Mouse (Mus musculus): ENCODE data around the gene Ptprn2. TPM values are rescaled to one million over a fixed set of nuclear protein-coding genes. Genes with fewer than 3 reads are reported as not detected.
"Not testable (repeated sequence)": the region's sequence is repeated elsewhere in the genome, so short reads cannot be mapped to it uniquely, and the experiment has no call there.

The Ptprn2 gene
- polyA plus RNA-seq, 1 experiment from 2014 or later = 0.08 TPM

DNA sequence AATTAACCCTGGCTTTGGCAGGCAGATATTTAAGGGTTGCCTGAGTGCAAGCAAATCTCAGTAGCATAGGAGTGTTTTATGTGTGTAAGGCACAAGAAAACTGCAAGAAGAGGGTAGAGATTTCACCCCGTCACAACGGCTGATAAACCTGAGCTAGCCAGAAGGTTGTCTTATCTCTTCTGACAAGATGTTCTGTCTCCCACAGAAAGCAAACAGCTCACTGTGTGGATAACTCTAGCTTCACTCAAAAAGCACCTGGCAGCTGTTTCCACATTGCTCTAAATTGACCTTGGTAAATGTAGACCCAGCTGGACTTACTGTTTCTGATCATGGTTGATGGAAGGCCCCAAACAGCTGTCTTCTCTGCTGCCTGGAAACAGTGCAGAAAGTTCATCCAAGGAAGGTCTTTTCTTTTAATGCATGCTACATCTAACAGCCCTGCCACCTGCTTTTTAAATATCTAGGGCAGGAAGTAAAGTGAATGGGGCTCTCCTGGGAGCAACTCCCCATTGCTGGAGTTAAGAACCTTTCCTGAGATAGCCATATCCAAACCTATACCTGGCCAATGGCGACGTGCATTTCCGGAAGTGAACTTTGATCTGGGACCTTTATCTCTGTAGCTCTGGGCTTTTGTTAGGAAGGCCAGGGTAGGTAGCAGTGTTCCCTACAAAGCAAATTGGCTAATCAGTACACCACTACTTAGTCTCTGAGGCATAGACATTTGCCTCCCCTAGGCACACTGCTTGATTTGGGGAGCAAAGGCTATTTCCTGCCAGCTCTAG lies 5.2 kb downstream of the Ptprn2 start:
- H3K9ac ChIP-seq (ENCODE audit: low read depth, low read length) = no peak overlapping the region
- no peak for ATAC-seq (ENCODE audit: low FRiP score, low TSS enrichment)
- H3K27ac ChIP-seq (ENCODE audit: low read depth, low read length) = no peak overlapping the region
- peaks cover 10% of the 10 kb centered on the region for H3K27me3 ChIP-seq (ENCODE audit: control insufficient read depth, insufficient read depth, low read length)
- no peaks in the 10 kb centered on the region for H3K9me3 ChIP-seq (ENCODE audit: control insufficient read depth, low read length)
- 82% methylated on average over 5 of the region's 5 CpGs for WGBS
- no peak overlapping the region for H3K4me3 ChIP-seq (ENCODE audit: low read length)
- H3K36me3 ChIP-seq (ENCODE audit: control insufficient read depth, insufficient read depth, low read length) = no peaks in the 10 kb centered on the region
- H3K4me2 ChIP-seq (replicated peaks; ENCODE audit: low read depth, low read length) = no peak overlapping the region
- H3K4me1 ChIP-seq (ENCODE audit: control insufficient read depth, insufficient read depth, low read length) = peaks cover 3% of the 10 kb centered on the region; the same call in 1 of the 2 replicates

GRCm38 (mm10) chr12:116498666-116499065 lies 13.1 kb downstream of the Ptprn2 start:
- Histone ChIP-seq H3K36me3 (ENCODE audit: control insufficient read depth, insufficient read depth, low read length) (no peaks in the 10 kb centered on the region), H3K4me3 (ENCODE audit: low read length) (no peak overlapping the region), H3K27ac (ENCODE audit: low read depth, low read length) (no peak overlapping the region), H3K27me3 (ENCODE audit: control insufficient read depth, insufficient read depth, low read length) (no peaks in the 10 kb centered on the region), H3K9me3 (ENCODE audit: control insufficient read depth, low read length) (no peaks in the 10 kb centered on the region), H3K9ac (ENCODE audit: low read depth, low read length) (no peak overlapping the region), H3K4me1 (ENCODE audit: control insufficient read depth, insufficient read depth, low read length) (no peaks in the 10 kb centered on the region), H3K4me2 (replicated peaks; ENCODE audit: low read depth, low read length) (no peak overlapping the region)
- ATAC-seq (ENCODE audit: low FRiP score, low TSS enrichment) = no peak

DNA sequence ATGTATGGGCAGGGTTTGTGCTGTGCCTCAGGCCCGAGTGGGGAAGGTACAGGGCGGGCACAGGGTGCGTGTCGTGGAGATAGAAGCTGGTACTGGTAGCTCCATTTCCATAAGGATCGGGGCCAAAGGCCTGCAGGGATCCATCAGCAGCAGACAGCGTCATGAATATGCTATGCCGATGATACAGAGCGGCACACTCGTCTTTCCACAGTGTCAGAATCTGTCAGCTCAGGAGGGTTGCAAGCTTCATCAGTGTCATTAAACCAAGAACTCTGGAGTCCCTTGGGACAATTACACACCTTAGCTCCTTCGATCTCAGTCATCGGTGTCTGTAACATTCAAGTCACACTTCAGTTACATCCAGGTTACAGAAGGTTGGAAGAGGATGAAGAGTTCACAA lies 15.1 kb downstream of the Ptprn2 start:
- H3K9me3 ChIP-seq (ENCODE audit: control insufficient read depth, low read length) = no peaks in the 10 kb centered on the region
- no peak overlapping the region for H3K4me2 ChIP-seq (replicated peaks; ENCODE audit: low read depth, low read length)
- ATAC-seq (ENCODE audit: low FRiP score, low TSS enrichment) = no peak
- WGBS = 83% methylated on average over 11 of the region's 11 CpGs
- H3K27me3 ChIP-seq (ENCODE audit: control insufficient read depth, insufficient read depth, low read length) = no peaks in the 10 kb centered on the region
- no peak overlapping the region for H3K9ac ChIP-seq (ENCODE audit: low read depth, low read length)
- H3K27ac ChIP-seq (ENCODE audit: low read depth, low read length) = no peak overlapping the region
- no peak overlapping the region for H3K4me3 ChIP-seq (ENCODE audit: low read length)
- no peaks in the 10 kb centered on the region for H3K36me3 ChIP-seq (ENCODE audit: control insufficient read depth, insufficient read depth, low read length)
- no peaks in the 10 kb centered on the region for H3K4me1 ChIP-seq (ENCODE audit: control insufficient read depth, insufficient read depth, low read length)

DNA sequence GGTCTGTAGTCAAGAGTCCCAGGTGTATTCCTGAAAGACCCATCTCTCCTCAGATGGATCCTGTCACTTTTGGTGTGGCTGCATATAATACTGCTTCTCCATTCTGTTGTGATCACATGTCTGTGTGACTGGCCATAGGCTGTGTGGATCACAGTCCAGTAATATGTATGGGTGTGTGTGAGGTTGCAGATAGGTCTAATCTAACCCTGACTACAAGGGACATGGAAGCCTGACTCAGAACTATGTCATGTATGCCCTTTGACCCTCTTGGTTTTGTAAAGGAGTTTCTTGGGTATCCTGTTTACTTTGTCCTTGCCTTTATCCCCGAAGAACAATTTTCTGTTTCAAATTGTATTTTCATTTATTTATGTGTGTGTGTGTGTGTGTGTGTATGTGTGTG lies 27.0 kb downstream of the Ptprn2 start:
- no peaks in the 10 kb centered on the region for H3K9me3 ChIP-seq (ENCODE audit: control insufficient read depth, low read length)
- no peak for ATAC-seq (ENCODE audit: low FRiP score, low TSS enrichment)
- no peak overlapping the region for H3K27ac ChIP-seq (ENCODE audit: low read depth, low read length)
- no peak overlapping the region for H3K9ac ChIP-seq (ENCODE audit: low read depth, low read length)
- no peaks in the 10 kb centered on the region for H3K36me3 ChIP-seq (ENCODE audit: control insufficient read depth, insufficient read depth, low read length)
- no peaks in the 10 kb centered on the region for H3K27me3 ChIP-seq (ENCODE audit: control insufficient read depth, insufficient read depth, low read length)
- H3K4me1 ChIP-seq (ENCODE audit: control insufficient read depth, insufficient read depth, low read length) = no peaks in the 10 kb centered on the region
- 72% methylated on average over 1 of the region's 1 CpGs for WGBS
- no peak overlapping the region for H3K4me3 ChIP-seq (ENCODE audit: low read length)
- H3K4me2 ChIP-seq (replicated peaks; ENCODE audit: low read depth, low read length) = no peak overlapping the region

GRCm38 (mm10) chr12:116513788-116514187 lies 28.3 kb downstream of the Ptprn2 start:
- WGBS = 84% methylated on average over 2 of the region's 2 CpGs
- not testable (repeated sequence) for H3K4me2 ChIP-seq (replicated peaks; ENCODE audit: low read depth, low read length); H3K4me3 ChIP-seq (ENCODE audit: low read length); ATAC-seq (ENCODE audit: low FRiP score, low TSS enrichment); H3K36me3 ChIP-seq (ENCODE audit: control insufficient read depth, insufficient read depth, low read length); H3K4me1 ChIP-seq (ENCODE audit: control insufficient read depth, insufficient read depth, low read length); H3K27me3 ChIP-seq (ENCODE audit: control insufficient read depth, insufficient read depth, low read length); H3K27ac ChIP-seq (ENCODE audit: low read depth, low read length); H3K9me3 ChIP-seq (ENCODE audit: control insufficient read depth, low read length); H3K9ac ChIP-seq (ENCODE audit: low read depth, low read length)

DNA sequence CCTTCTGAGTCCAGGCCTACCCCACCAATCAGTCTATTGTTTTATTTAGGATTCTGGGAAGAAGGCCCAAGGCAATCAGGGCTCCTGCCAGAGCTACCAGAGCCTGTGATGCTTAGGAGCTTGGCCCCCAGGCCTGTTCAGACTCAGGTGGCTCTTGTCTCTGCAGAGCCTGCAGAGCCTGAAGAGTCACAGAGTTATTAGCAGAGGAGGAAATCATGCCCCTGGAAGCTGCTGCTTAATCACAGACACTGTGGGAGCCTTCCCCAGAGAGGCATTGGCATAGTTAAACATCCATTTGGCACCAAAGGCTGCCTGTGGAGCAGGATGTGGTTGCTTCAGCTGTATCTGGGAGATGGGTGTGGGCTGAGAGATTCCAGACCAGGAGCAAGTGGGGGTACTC lies 30.3 kb downstream of the Ptprn2 start:
- no peaks in the 10 kb centered on the region for H3K4me1 ChIP-seq (ENCODE audit: control insufficient read depth, insufficient read depth, low read length)
- no peaks in the 10 kb centered on the region for H3K36me3 ChIP-seq (ENCODE audit: control insufficient read depth, insufficient read depth, low read length)
- ATAC-seq (ENCODE audit: low FRiP score, low TSS enrichment) = no peak
- H3K9me3 ChIP-seq (ENCODE audit: control insufficient read depth, low read length) = no peaks in the 10 kb centered on the region
- H3K9ac ChIP-seq (ENCODE audit: low read depth, low read length) = no peak overlapping the region
- no peak overlapping the region for H3K27ac ChIP-seq (ENCODE audit: low read depth, low read length)
- H3K4me2 ChIP-seq (replicated peaks; ENCODE audit: low read depth, low read length) = no peak overlapping the region
- H3K27me3 ChIP-seq (ENCODE audit: control insufficient read depth, insufficient read depth, low read length) = no peaks in the 10 kb centered on the region
- no peak overlapping the region for H3K4me3 ChIP-seq (ENCODE audit: low read length)

DNA sequence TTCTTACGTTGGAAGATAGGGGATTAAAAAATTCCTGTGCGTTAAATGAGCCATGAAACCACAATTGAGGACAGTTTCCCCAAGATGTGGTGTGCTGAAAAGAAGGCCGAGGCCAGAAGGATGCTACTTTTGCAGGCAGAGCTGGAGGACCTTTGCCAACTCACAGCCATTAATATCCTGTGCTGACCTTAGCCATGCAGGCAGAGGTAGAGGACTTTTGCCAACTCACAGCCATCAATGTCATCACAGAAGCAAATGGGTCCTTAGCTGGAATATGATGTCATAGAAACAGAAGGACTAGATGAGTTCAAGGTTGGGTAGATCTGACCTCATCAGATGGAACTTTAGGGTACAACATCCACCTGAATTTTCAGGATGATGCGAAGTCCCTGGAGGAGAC lies 43.3 kb downstream of the Ptprn2 start:
- no peak for ATAC-seq (ENCODE audit: low FRiP score, low TSS enrichment)
- 81% methylated on average over 4 of the region's 4 CpGs for WGBS
- no peaks in the 10 kb centered on the region for H3K9me3 ChIP-seq (ENCODE audit: control insufficient read depth, low read length)

DNA sequence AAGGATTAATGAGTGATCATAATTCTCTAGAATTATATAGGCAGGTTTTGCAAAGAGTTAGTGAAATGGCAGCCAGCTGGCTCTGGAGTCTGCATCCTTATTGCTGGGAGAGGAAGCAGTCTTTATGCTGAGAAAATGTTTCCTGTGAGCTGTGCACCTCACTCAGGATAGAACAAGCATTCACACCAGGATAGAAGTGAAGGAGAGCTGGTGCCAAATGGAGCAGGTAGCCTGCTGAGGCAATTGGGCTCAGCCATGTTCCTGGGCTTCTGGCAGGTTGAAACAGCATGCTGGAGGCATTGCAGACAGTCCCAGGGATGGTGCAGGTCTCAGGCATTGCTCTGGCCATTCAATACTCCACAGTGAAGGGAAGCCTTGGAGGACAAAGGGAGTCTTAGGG lies 47.8 kb downstream of the Ptprn2 start:
- H3K27me3 ChIP-seq (ENCODE audit: control insufficient read depth, insufficient read depth, low read length) = no peaks in the 10 kb centered on the region
- no peak overlapping the region for H3K27ac ChIP-seq (ENCODE audit: low read depth, low read length)
- H3K4me2 ChIP-seq (replicated peaks; ENCODE audit: low read depth, low read length) = no peak overlapping the region
- H3K36me3 ChIP-seq (ENCODE audit: control insufficient read depth, insufficient read depth, low read length) = no peaks in the 10 kb centered on the region
- H3K4me3 ChIP-seq (ENCODE audit: low read length) = no peak overlapping the region
- H3K9ac ChIP-seq (ENCODE audit: low read depth, low read length) = no peak overlapping the region
- no peaks in the 10 kb centered on the region for H3K4me1 ChIP-seq (ENCODE audit: control insufficient read depth, insufficient read depth, low read length)
- no peaks in the 10 kb centered on the region for H3K9me3 ChIP-seq (ENCODE audit: control insufficient read depth, low read length)
- no peak for ATAC-seq (ENCODE audit: low FRiP score, low TSS enrichment)

More for the DNA sequence above, 43.3 kb downstream of the Ptprn2 start:
- H3K36me3 ChIP-seq (ENCODE audit: control insufficient read depth, insufficient read depth, low read length) = no peaks in the 10 kb centered on the region
- H3K4me2 ChIP-seq (replicated peaks; ENCODE audit: low read depth, low read length) = no peak overlapping the region
- H3K27ac ChIP-seq (ENCODE audit: low read depth, low read length) = no peak overlapping the region
- H3K27me3 ChIP-seq (ENCODE audit: control insufficient read depth, insufficient read depth, low read length) = no peaks in the 10 kb centered on the region
- H3K9ac ChIP-seq (ENCODE audit: low read depth, low read length) = no peak overlapping the region
- H3K4me1 ChIP-seq (ENCODE audit: control insufficient read depth, insufficient read depth, low read length) = no peaks in the 10 kb centered on the region
- H3K4me3 ChIP-seq (ENCODE audit: low read length) = no peak overlapping the region

DNA sequence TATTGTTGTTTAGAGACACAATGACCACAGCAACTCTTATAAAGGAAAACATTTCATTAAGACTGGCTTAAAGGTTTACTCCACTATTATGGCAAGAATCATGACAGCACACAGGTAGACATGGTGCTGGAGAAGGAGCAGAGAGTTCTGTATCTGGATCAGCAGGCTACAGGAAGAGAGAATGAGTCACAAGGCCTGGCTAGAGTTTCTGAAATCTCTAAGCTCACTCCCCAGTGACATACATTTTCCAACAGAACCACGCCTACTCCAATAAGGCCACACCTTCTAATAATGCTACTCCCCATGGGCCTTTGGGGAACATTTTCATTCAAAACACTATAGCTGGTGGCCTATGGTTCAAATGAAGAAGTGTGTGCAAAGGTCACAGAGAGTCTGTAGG lies 53.8 kb downstream of the Ptprn2 start:
- ATAC-seq (ENCODE audit: low FRiP score, low TSS enrichment) = no peak
- no peaks in the 10 kb centered on the region for H3K27me3 ChIP-seq (ENCODE audit: control insufficient read depth, insufficient read depth, low read length)
- H3K4me3 ChIP-seq (ENCODE audit: low read length) = no peak overlapping the region
- no peaks in the 10 kb centered on the region for H3K9me3 ChIP-seq (ENCODE audit: control insufficient read depth, low read length)
- H3K27ac ChIP-seq (ENCODE audit: low read depth, low read length) = no peak overlapping the region
- H3K36me3 ChIP-seq (ENCODE audit: control insufficient read depth, insufficient read depth, low read length) = no peaks in the 10 kb centered on the region
- no peak overlapping the region for H3K4me2 ChIP-seq (replicated peaks; ENCODE audit: low read depth, low read length)
- WGBS = 88% methylated on average over 1 of the region's 1 CpGs
- no peaks in the 10 kb centered on the region for H3K4me1 ChIP-seq (ENCODE audit: control insufficient read depth, insufficient read depth, low read length)
- H3K9ac ChIP-seq (ENCODE audit: low read depth, low read length) = no peak overlapping the region
